Mouse (Mus musculus): Measurements from ENCODE around the gene Trem3. TPM values are rescaled to one million over a fixed set of nuclear protein-coding genes. Genes with fewer than 3 reads are reported as not detected.

The Trem3 gene
- polyA plus RNA-seq (2015; fragmentation: Nextera tagmentation; extraction: Ambion mirVana) = 0.29 and 0.51 TPM in 2 replicates

DNA sequence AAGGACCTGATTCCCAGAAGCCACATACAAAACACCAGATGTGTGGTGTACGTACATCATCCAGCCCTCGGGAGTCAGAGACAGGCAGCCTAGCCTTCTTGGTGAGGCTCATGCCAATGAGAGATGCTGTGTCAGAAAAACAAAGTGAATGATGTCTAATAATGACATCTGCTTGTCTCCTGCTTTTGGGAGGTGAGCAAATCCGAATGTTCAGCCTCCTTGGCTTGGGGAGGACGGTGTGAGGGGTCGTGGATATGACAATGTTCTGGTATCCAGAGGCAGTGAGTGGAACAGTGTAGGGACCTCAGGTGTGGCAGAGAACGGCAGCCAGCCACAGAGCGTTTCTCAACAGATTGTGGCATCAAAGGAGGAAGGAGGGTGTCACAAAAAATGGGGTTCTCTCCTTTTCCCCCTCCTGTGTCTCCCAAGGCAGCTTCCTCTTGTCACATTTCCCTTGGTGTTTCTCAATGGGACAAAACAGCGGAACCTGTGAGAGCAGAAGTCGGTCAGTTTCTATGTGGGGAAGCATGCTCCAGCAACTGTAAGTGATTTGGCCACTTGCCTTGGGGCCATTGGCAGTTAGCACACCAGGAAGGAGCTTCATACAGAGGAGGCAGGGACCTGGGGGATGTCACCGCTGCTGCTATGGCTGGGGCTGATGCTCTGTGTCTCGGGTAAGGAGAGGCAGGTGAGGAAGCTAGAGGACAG lies at the start of gene Trem3:
Gene Trem3 (plus strand): TSS at position 557 of the 708 bp plus-strand sequence.
- H3K36me3 ChIP-seq (ENCODE audit: control insufficient read depth, insufficient read depth, low read length) = no peaks in the 10 kb centered on the region
- H3K4me2 ChIP-seq (ENCODE audit: low read depth, low read length) = no peak within 1 kb of the TSS
- ATAC-seq (ENCODE audit: low read depth) = no peak
- no peaks in the 10 kb centered on the region for H3K9me3 ChIP-seq (ENCODE audit: control insufficient read depth, low read length)
- H3K4me3 ChIP-seq (ENCODE audit: low read length) = no peak within 1 kb of the TSS
- no peaks in the 10 kb centered on the region for H3K27me3 ChIP-seq (ENCODE audit: control insufficient read depth, insufficient read depth, low read depth, low read length)
- H3K27ac ChIP-seq (ENCODE audit: low read length) = no peak within 1 kb of the TSS
- H3K9ac ChIP-seq (ENCODE audit: low read length) = no peak within 1 kb of the TSS
- WGBS = 70% methylated on average over 11 of the region's 11 CpGs
- H3K4me1 ChIP-seq (replicated peaks; ENCODE audit: control insufficient read depth, insufficient read depth, low read length) = no peaks in the 10 kb centered on the region

DNA sequence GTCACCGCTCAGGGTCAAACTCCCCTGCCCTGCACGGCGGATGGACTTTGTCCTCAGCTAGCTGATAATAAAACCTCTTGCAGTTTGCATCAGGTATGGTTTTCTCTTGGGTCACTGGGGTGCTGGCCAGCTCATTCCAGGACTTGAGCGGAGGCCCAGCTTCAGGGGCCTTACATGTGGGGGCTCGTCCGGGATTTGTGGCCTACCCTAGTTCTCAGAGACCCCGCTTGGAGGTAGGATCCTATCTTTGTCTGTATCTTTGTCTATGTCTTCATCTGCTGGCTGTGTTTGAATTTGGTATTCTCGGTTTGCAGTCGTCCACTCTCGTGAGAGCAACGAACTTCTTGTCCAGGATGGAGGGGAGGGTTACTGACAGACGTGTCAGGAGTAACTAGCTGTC lies 44.5 kb upstream of the Trem3 start:
- Histone ChIP-seq H3K4me1 (replicated peaks; ENCODE audit: control insufficient read depth, insufficient read depth, low read length) (no peaks in the 10 kb centered on the region), H3K4me2 (ENCODE audit: low read depth, low read length) (no peak overlapping the region), H3K9me3 (ENCODE audit: control insufficient read depth, low read length) (peaks cover 17% of the 10 kb centered on the region), H3K9ac (ENCODE audit: low read length) (no peak overlapping the region), H3K36me3 (ENCODE audit: control insufficient read depth, insufficient read depth, low read length) (no peaks in the 10 kb centered on the region), H3K4me3 (ENCODE audit: low read length) (no peak overlapping the region), H3K27ac (ENCODE audit: low read length) (no peak overlapping the region), H3K27me3 (ENCODE audit: control insufficient read depth, insufficient read depth, low read depth, low read length) (no peaks in the 10 kb centered on the region)
- 93% methylated on average over 12 of the region's 12 CpGs for WGBS
- no peak for ATAC-seq (ENCODE audit: low read depth)

- no peaks in the 10 kb centered on the region for H3K36me3 ChIP-seq (ENCODE audit: control insufficient read depth, insufficient read depth, low read length)
- no peak overlapping the region for H3K9ac ChIP-seq (ENCODE audit: low read length)
- 93% methylated on average over 12 of the region's 12 CpGs for WGBS
- no peaks in the 10 kb centered on the region for H3K9me3 ChIP-seq (ENCODE audit: control insufficient read depth, low read length)
- no peaks in the 10 kb centered on the region for H3K27me3 ChIP-seq (ENCODE audit: control insufficient read depth, insufficient read depth, low read depth, low read length)
- no peak overlapping the region for H3K4me3 ChIP-seq (ENCODE audit: low read length)
- no peak overlapping the region for H3K4me2 ChIP-seq (ENCODE audit: low read depth, low read length)
- ATAC-seq (ENCODE audit: low read depth) = no peak
- no peak overlapping the region for H3K27ac ChIP-seq (ENCODE audit: low read length)
- no peaks in the 10 kb centered on the region for H3K4me1 ChIP-seq (replicated peaks; ENCODE audit: control insufficient read depth, insufficient read depth, low read length)
Measured at GRCm38 (mm10) chr17:48212596-48212995, 35.0 kb upstream of the Trem3 start.

DNA sequence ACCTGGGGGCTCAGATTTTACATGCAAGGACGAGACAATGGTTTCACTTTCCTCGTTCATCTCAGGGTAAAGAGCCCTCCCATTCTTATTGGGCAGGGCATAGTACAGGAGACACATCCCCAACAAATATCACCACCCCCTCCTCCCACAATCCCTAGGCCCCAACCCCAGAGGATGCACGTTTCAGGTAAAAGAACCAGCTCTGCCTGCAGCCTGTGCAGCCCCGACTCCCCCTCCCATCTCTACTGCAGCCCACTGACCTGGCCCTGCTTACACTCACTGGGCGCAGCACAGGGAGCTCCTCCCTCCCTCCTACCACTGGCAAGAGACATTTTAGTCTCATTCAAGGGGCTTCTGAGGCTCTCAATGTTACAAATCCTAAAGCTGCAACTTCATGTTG lies 34.1 kb upstream of the Trem3 start:
- ATAC-seq (ENCODE audit: low read depth) = no peak
- WGBS = 65% methylated on average over 5 of the region's 5 CpGs
- no peaks in the 10 kb centered on the region for H3K36me3 ChIP-seq (ENCODE audit: control insufficient read depth, insufficient read depth, low read length)
- H3K27ac ChIP-seq (ENCODE audit: low read length) = no peak overlapping the region
- H3K9ac ChIP-seq (ENCODE audit: low read length) = no peak overlapping the region
- H3K4me3 ChIP-seq (ENCODE audit: low read length) = no peak overlapping the region
- no peak overlapping the region for H3K4me2 ChIP-seq (ENCODE audit: low read depth, low read length)
- no peaks in the 10 kb centered on the region for H3K9me3 ChIP-seq (ENCODE audit: control insufficient read depth, low read length)
- no peaks in the 10 kb centered on the region for H3K4me1 ChIP-seq (replicated peaks; ENCODE audit: control insufficient read depth, insufficient read depth, low read length)
- no peaks in the 10 kb centered on the region for H3K27me3 ChIP-seq (ENCODE audit: control insufficient read depth, insufficient read depth, low read depth, low read length)

DNA sequence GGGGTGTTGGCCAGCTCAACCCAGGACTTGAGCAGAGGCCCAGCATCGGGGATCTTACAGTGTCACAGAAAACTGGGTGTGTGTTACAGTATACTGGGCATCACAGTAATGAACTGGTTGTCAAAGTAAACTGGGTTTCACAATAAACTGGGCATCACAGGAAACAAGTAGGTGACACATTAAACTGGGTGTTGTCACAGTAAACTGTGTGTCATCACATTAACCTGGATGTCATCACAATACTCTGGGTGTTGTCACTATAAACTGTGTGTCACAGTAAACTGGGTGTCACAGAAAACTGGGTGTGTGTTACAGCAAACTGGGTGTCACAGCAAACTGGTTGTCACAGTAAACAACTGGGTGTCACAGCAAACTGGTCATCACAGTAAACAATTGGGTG lies 32.1 kb upstream of the Trem3 start:
- ATAC-seq (ENCODE audit: low read depth) = no peak
- Histone ChIP-seq H3K27ac (ENCODE audit: low read length) (no peak overlapping the region), H3K9me3 (ENCODE audit: control insufficient read depth, low read length) (no peaks in the 10 kb centered on the region), H3K4me1 (replicated peaks; ENCODE audit: control insufficient read depth, insufficient read depth, low read length) (no peaks in the 10 kb centered on the region), H3K4me3 (ENCODE audit: low read length) (no peak overlapping the region), H3K27me3 (ENCODE audit: control insufficient read depth, insufficient read depth, low read depth, low read length) (no peaks in the 10 kb centered on the region), H3K36me3 (ENCODE audit: control insufficient read depth, insufficient read depth, low read length) (no peaks in the 10 kb centered on the region), H3K4me2 (ENCODE audit: low read depth, low read length) (no peak overlapping the region), H3K9ac (ENCODE audit: low read length) (no peak overlapping the region)
- 77% methylated on average over 1 of the region's 1 CpGs for WGBS

- H3K27me3 ChIP-seq (ENCODE audit: control insufficient read depth, insufficient read depth, low read depth, low read length) = no peaks in the 10 kb centered on the region
- no peak overlapping the region for H3K27ac ChIP-seq (ENCODE audit: low read length)
- no peak for ATAC-seq (ENCODE audit: low read depth)
- H3K4me2 ChIP-seq (ENCODE audit: low read depth, low read length) = no peak overlapping the region
- H3K9me3 ChIP-seq (ENCODE audit: control insufficient read depth, low read length) = no peaks in the 10 kb centered on the region
- H3K4me3 ChIP-seq (ENCODE audit: low read length) = no peak overlapping the region
- H3K9ac ChIP-seq (ENCODE audit: low read length) = no peak overlapping the region
- WGBS = 68% methylated on average over 7 of the region's 7 CpGs
- H3K36me3 ChIP-seq (ENCODE audit: control insufficient read depth, insufficient read depth, low read length) = no peaks in the 10 kb centered on the region
- H3K4me1 ChIP-seq (replicated peaks; ENCODE audit: control insufficient read depth, insufficient read depth, low read length) = no peaks in the 10 kb centered on the region
Measured at GRCm38 (mm10) chr17:48230680-48231079, 16.9 kb upstream of the Trem3 start.

DNA sequence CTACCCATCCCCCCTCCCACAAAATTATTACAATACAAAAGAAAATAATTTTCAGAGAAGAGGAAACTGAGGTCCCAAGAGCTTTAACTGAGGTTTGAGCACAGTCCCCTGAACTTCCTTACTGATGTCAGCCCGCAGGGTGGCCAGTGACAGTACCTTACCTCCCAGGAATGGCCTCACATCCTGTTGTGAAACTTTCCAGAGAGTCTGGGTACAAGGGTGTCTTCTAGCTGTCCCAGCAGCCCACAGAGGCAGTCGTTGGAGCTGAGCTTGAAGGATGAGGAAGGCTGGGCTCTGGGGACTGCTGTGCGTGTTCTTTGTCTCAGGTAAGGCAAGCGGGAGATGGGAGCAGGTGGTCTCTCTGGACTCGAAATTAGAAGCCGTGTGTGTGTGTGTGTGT lies 15.1 kb upstream of the Trem3 start, which contains the start of gene Trem1:
Gene Trem1 (plus strand): TSS at position 251 of the 400 bp plus-strand sequence.
- no peaks in the 10 kb centered on the region for H3K4me1 ChIP-seq (replicated peaks; ENCODE audit: control insufficient read depth, insufficient read depth, low read length)
- no peak within 1 kb of the TSS for H3K4me3 ChIP-seq (ENCODE audit: low read length)
- H3K27ac ChIP-seq (ENCODE audit: low read length) = no peak within 1 kb of the TSS
- H3K36me3 ChIP-seq (ENCODE audit: control insufficient read depth, insufficient read depth, low read length) = no peaks in the 10 kb centered on the region
- no peak within 1 kb of the TSS for H3K9ac ChIP-seq (ENCODE audit: low read length)
- H3K4me2 ChIP-seq (ENCODE audit: low read depth, low read length) = no peak within 1 kb of the TSS
- ATAC-seq (ENCODE audit: low read depth) = no peak
- WGBS = 77% methylated on average over 6 of the region's 6 CpGs
- no peaks in the 10 kb centered on the region for H3K9me3 ChIP-seq (ENCODE audit: control insufficient read depth, low read length)
- H3K27me3 ChIP-seq (ENCODE audit: control insufficient read depth, insufficient read depth, low read depth, low read length) = no peaks in the 10 kb centered on the region

GRCm38 (mm10) chr17:48233789-48234188 lies 13.8 kb upstream of the Trem3 start:
- Histone ChIP-seq H3K27ac (ENCODE audit: low read length) (no peak overlapping the region), H3K4me2 (ENCODE audit: low read depth, low read length) (no peak overlapping the region), H3K4me3 (ENCODE audit: low read length) (no peak overlapping the region), H3K9me3 (ENCODE audit: control insufficient read depth, low read length) (no peaks in the 10 kb centered on the region), H3K36me3 (ENCODE audit: control insufficient read depth, insufficient read depth, low read length) (no peaks in the 10 kb centered on the region), H3K4me1 (replicated peaks; ENCODE audit: control insufficient read depth, insufficient read depth, low read length) (no peaks in the 10 kb centered on the region), H3K9ac (ENCODE audit: low read length) (no peak overlapping the region), H3K27me3 (ENCODE audit: control insufficient read depth, insufficient read depth, low read depth, low read length) (no peaks in the 10 kb centered on the region)
- no peak for ATAC-seq (ENCODE audit: low read depth)
- 87% methylated on average over 4 of the region's 4 CpGs for whole genome bisulfite sequencing

DNA sequence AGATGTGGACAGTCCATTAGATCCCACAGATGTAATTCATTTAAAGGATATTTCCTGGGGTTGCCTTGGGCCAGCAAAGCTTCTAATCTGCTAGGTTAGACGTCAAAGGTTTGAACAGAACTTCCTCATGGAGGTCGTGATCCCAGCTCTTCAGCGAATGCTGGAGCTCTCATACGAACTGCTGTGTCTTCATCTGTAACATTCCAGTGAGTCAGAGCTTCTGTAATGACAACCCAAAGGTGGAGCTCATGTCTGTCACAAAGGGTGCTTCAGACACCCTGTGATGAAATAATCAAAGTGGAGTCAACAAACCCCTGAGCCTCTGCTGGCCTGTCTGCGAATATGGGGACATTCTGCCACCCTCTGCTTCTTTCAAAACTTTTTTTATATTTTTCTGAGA lies 13.0 kb upstream of the Trem3 start:
- no peaks in the 10 kb centered on the region for H3K9me3 ChIP-seq (ENCODE audit: control insufficient read depth, low read length)
- no peak overlapping the region for H3K4me3 ChIP-seq (ENCODE audit: low read length)
- H3K27ac ChIP-seq (ENCODE audit: low read length) = no peak overlapping the region
- WGBS = 51% methylated on average over 5 of the region's 5 CpGs
- no peaks in the 10 kb centered on the region for H3K27me3 ChIP-seq (ENCODE audit: control insufficient read depth, insufficient read depth, low read depth, low read length)
- H3K4me1 ChIP-seq (replicated peaks; ENCODE audit: control insufficient read depth, insufficient read depth, low read length) = no peaks in the 10 kb centered on the region
- no peak overlapping the region for H3K4me2 ChIP-seq (ENCODE audit: low read depth, low read length)
- no peaks in the 10 kb centered on the region for H3K36me3 ChIP-seq (ENCODE audit: control insufficient read depth, insufficient read depth, low read length)
- ATAC-seq (ENCODE audit: low read depth) = no peak
- H3K9ac ChIP-seq (ENCODE audit: low read length) = no peak overlapping the region
